Mouse (Mus musculus): ENCODE measurements around the gene Slc41a2. TPM values are rescaled to one million over a fixed set of nuclear protein-coding genes. Genes with fewer than 3 reads are reported as not detected.

The Slc41a2 gene
- polyA plus RNA-seq, 1 experiment from 2014 or later = 0.76 TPM

GRCm38 (mm10) chr10:83346359-83346736 lies 8.7 kb upstream of the Slc41a2 start:
- TF ChIP-seq EP300 (IDR thresholded peaks at IDR 0.05; ENCODE audit: low read depth) (no peak), CTCF (IDR thresholded peaks at IDR 0.05; ENCODE audit: low read depth) (no peak)
- Histone ChIP-seq H3K9ac (replicated peaks) (no peak overlapping the region), H3K27me3 (ENCODE audit: insufficient read depth, low read length) (no peaks in the 10 kb centered on the region), H3K4me3 (ENCODE audit: low read depth, low read length) (no peak overlapping the region), H3K27ac (ENCODE audit: low read depth) (no peak overlapping the region), H3K36me3 (replicated peaks; ENCODE audit: insufficient read depth, low read length) (no peaks in the 10 kb centered on the region), H3K4me1 (ENCODE audit: insufficient read depth) (no peaks in the 10 kb centered on the region), H3K9me3 (ENCODE audit: low read length) (no peaks in the 10 kb centered on the region), H3K4me2 (ENCODE audit: low read depth, low read length) (no peak overlapping the region)
- WGBS (ENCODE audit: insufficient replicate concordance) = 78% methylated on average over 5 of the region's 5 CpGs
- ATAC-seq = no peak
- no peak for DNase-seq

GRCm38 (mm10) chr10:83345693-83346358 lies 8.1 kb upstream of the Slc41a2 start:
- Histone ChIP-seq H3K27me3 (ENCODE audit: insufficient read depth, low read length) (no peaks in the 10 kb centered on the region), H3K4me3 (ENCODE audit: low read depth, low read length) (no peak overlapping the region), H3K27ac (ENCODE audit: low read depth) (no peak overlapping the region), H3K9ac (replicated peaks) (no peak overlapping the region), H3K4me1 (ENCODE audit: insufficient read depth) (no peaks in the 10 kb centered on the region), H3K36me3 (replicated peaks; ENCODE audit: insufficient read depth, low read length) (no peaks in the 10 kb centered on the region), H3K4me2 (ENCODE audit: low read depth, low read length) (no peak overlapping the region), H3K9me3 (ENCODE audit: low read length) (no peaks in the 10 kb centered on the region)
- TF ChIP-seq CTCF (IDR thresholded peaks at IDR 0.05; ENCODE audit: low read depth) (no peak), EP300 (IDR thresholded peaks at IDR 0.05; ENCODE audit: low read depth) (no peak)
- 56% methylated on average over 7 of the region's 7 CpGs for WGBS (ENCODE audit: insufficient replicate concordance)
- DNase-seq (no peak), ATAC-seq (no peak)

- Histone ChIP-seq H3K4me2 (ENCODE audit: low read depth, low read length) (no peak overlapping the region), H3K27me3 (ENCODE audit: insufficient read depth, low read length) (peaks cover 4% of the 10 kb centered on the region; the same call in 1 of the 2 replicates), H3K27ac (ENCODE audit: low read depth) (no peak overlapping the region), H3K4me3 (ENCODE audit: low read depth, low read length) (no peak overlapping the region), H3K9ac (replicated peaks) (no peak overlapping the region), H3K4me1 (ENCODE audit: insufficient read depth) (no peaks in the 10 kb centered on the region), H3K9me3 (ENCODE audit: low read length) (no peaks in the 10 kb centered on the region), H3K36me3 (replicated peaks; ENCODE audit: insufficient read depth, low read length) (no peaks in the 10 kb centered on the region)
- DNase-seq (no peak), ATAC-seq (no peak)
- TF ChIP-seq CTCF (IDR thresholded peaks at IDR 0.05; ENCODE audit: low read depth) (no peak), EP300 (IDR thresholded peaks at IDR 0.05; ENCODE audit: low read depth) (no peak)
- 78% methylated on average over 2 of the region's 2 CpGs for WGBS (ENCODE audit: insufficient replicate concordance)
Observed at GRCm38 (mm10) chr10:83343828-83344685, 6.4 kb upstream of the Slc41a2 start.

GRCm38 (mm10) chr10:83343171-83343570 lies 5.5 kb upstream of the Slc41a2 start:
- Histone ChIP-seq H3K4me2 (ENCODE audit: low read depth, low read length) (no peak overlapping the region), H3K27ac (ENCODE audit: low read depth) (no peak overlapping the region), H3K36me3 (replicated peaks; ENCODE audit: insufficient read depth, low read length) (no peaks in the 10 kb centered on the region), H3K27me3 (ENCODE audit: insufficient read depth, low read length) (peaks cover 10% of the 10 kb centered on the region), H3K9me3 (ENCODE audit: low read length) (no peaks in the 10 kb centered on the region), H3K4me3 (ENCODE audit: low read depth, low read length) (no peak overlapping the region), H3K9ac (replicated peaks) (no peak overlapping the region), H3K4me1 (ENCODE audit: insufficient read depth) (no peaks in the 10 kb centered on the region)
- no peak for DNase-seq
- ATAC-seq = no peak
- WGBS (ENCODE audit: insufficient replicate concordance) = 73% methylated on average over 5 of the region's 5 CpGs
- TF ChIP-seq CTCF (IDR thresholded peaks at IDR 0.05; ENCODE audit: low read depth) = no peak
- TF ChIP-seq EP300 (IDR thresholded peaks at IDR 0.05; ENCODE audit: low read depth) = no peak

- DNase-seq (no peak), ATAC-seq (no peak)
- WGBS (ENCODE audit: insufficient replicate concordance) = 43% methylated on average over 2 of the region's 2 CpGs
- Histone ChIP-seq H3K4me3 (ENCODE audit: low read depth, low read length) (no peak overlapping the region), H3K27ac (ENCODE audit: low read depth) (no peak overlapping the region), H3K4me2 (ENCODE audit: low read depth, low read length) (no peak overlapping the region), H3K9ac (replicated peaks) (no peak overlapping the region), H3K4me1 (ENCODE audit: insufficient read depth) (no peaks in the 10 kb centered on the region), H3K27me3 (ENCODE audit: insufficient read depth, low read length) (peaks cover 26% of the 10 kb centered on the region), H3K36me3 (replicated peaks; ENCODE audit: insufficient read depth, low read length) (no peaks in the 10 kb centered on the region), H3K9me3 (ENCODE audit: low read length) (no peaks in the 10 kb centered on the region)
- TF ChIP-seq EP300 (IDR thresholded peaks at IDR 0.05; ENCODE audit: low read depth) = no peak
- TF ChIP-seq CTCF (IDR thresholded peaks at IDR 0.05; ENCODE audit: low read depth) = no peak
Observed at GRCm38 (mm10) chr10:83341226-83341625, 3.5 kb upstream of the Slc41a2 start.

- ATAC-seq = no peak
- no peaks in the 10 kb centered on the region for H3K4me1 ChIP-seq (ENCODE audit: insufficient read depth)
- 36% methylated on average over 7 of the region's 9 CpGs for WGBS (ENCODE audit: insufficient replicate concordance)
- H3K4me2 ChIP-seq (ENCODE audit: low read depth, low read length) = peak overlapping the region; percentile 86
- H3K27me3 ChIP-seq (ENCODE audit: insufficient read depth, low read length) = peaks cover 48% of the 10 kb centered on the region
- no peak overlapping the region for H3K9ac ChIP-seq (replicated peaks)
- no peaks in the 10 kb centered on the region for H3K36me3 ChIP-seq (replicated peaks; ENCODE audit: insufficient read depth, low read length)
- H3K4me3 ChIP-seq (ENCODE audit: low read depth, low read length) = peak overlapping the region; percentile 45
- TF ChIP-seq EP300 (IDR thresholded peaks at IDR 0.05; ENCODE audit: low read depth) (no peak), CTCF (IDR thresholded peaks at IDR 0.05; ENCODE audit: low read depth) (no peak)
- H3K27ac ChIP-seq (ENCODE audit: low read depth) = no peak overlapping the region
- H3K9me3 ChIP-seq (ENCODE audit: low read length) = no peaks in the 10 kb centered on the region
- DNase-seq = no peak
Observed at GRCm38 (mm10) chr10:83337971-83338598, 403 bp upstream of the Slc41a2 start.

Data from liver, postnatal 0 days (tissue).